Mouse (Mus musculus) lung, adult 2 months (tissue): Measurements from ENCODE around the gene Igsf21.

Experiments
- CTCF ChIP-seq: fragments of 200-500 bp; IDR thresholded peaks from 2 replicates; pipeline ENCODE4 v1.5.1; 2011; ENCODE audit warnings: mild to moderate bottlenecking, low read length, control low read depth; ENCODE audit not compliant: insufficient read depth
- POLR2A ChIP-seq: fragments of 200-500 bp; IDR thresholded peaks from 2 replicates; pipeline ENCODE4 v1.6.1; 2011; ENCODE audit warnings: low read depth, mild to moderate bottlenecking, control low read depth, low read length, borderline replicate concordance; ENCODE audit errors: extremely low read depth

GRCm38 (mm10) chr4:140252369-140252768, 5.8 kb upstream of the Igsf21 start:
- TF ChIP-seq CTCF (no peak), POLR2A (no peak)
